Mouse (Mus musculus): ENCODE data around the gene Phactr1. TPM values are rescaled to one million over a fixed set of nuclear protein-coding genes. Genes with fewer than 3 reads are reported as not detected.

The Phactr1 gene
- polyA plus RNA-seq, 1 experiment = not detected

- Histone ChIP-seq H3ac (ENCODE audit: control insufficient read depth, insufficient read length) (no peak overlapping the region), H3K79me2 (ENCODE audit: control insufficient read depth, insufficient read depth) (no peaks in the 10 kb centered on the region), H3K4me3 (no peak overlapping the region), H3K27me3 (ENCODE audit: control insufficient read depth, insufficient read depth, insufficient read length) (no peaks in the 10 kb centered on the region), H3K4me2 (ENCODE audit: low read depth) (no peak overlapping the region), H3K36me3 (ENCODE audit: control insufficient read depth, insufficient read depth) (no peaks in the 10 kb centered on the region)
- TF ChIP-seq E2F4 (IDR thresholded peaks at IDR 0.05; ENCODE audit: insufficient read depth) = no peak
- no peak for TF ChIP-seq USF1 (IDR thresholded peaks at IDR 0.05; ENCODE audit: low read depth)
- no peak for TF ChIP-seq POLR2A (IDR thresholded peaks at IDR 0.05; ENCODE audit: insufficient read length, low read depth)
- TF ChIP-seq SRF (IDR thresholded peaks at IDR 0.05; ENCODE audit: control insufficient read depth, insufficient read length, low read depth) = no peak
- TF ChIP-seq REST (IDR thresholded peaks at IDR 0.05; ENCODE audit: insufficient read depth, insufficient read length) = no peak
- no peak for TF ChIP-seq MAX (IDR thresholded peaks at IDR 0.05; ENCODE audit: low read depth)
- no peak for TF ChIP-seq TCF3 (IDR thresholded peaks at IDR 0.05; ENCODE audit: insufficient read length, low read depth)
- TF ChIP-seq POLR2AphosphoS2 (IDR thresholded peaks at IDR 0.05; ENCODE audit: insufficient read length, low read depth) = no peak
- no peak for TF ChIP-seq MYOD1 (IDR thresholded peaks at IDR 0.05; ENCODE audit: control insufficient read depth in 1 of 3, insufficient read length in 2 of 3, low read depth in 2 of 3)
- no peak for TF ChIP-seq TCF12 (IDR thresholded peaks at IDR 0.05; ENCODE audit: insufficient read depth, poor library complexity, severe bottlenecking)
- TF ChIP-seq CEBPB (IDR thresholded peaks at IDR 0.05; ENCODE audit: insufficient read depth, poor library complexity, severe bottlenecking) = no peak
- TF ChIP-seq MYOG (IDR thresholded peaks at IDR 0.05; ENCODE audit: control insufficient read depth in 1 of 3, insufficient read depth in 1 of 3, insufficient read length in 2 of 3, low read depth in 2 of 3) = no peak
Measured at GRCm38 (mm10) chr13:42973561-42973960, 293.1 kb downstream of the Phactr1 start.

DNA sequence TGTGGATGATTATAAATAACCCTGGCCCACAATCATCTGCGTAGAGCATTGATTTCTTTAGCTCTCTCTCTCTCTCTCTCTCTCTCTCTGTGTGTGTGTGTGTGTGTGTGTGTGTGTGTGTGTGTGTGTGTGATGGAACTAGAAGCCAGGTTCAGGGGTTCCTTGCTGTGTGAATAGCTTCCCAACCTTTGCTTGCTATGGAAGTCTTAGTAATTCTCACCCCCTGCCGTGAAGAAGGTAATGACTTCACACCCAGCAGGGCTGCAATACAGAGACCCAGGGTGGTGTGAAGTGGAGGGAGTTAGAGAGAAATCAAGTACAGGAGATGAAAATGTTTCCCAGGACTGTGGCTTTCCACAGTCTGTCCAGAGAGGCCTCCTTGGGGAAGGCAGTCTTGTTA lies 293.5 kb downstream of the Phactr1 start:
- Histone ChIP-seq H3ac (ENCODE audit: control insufficient read depth, insufficient read length) (no peak overlapping the region), H3K27me3 (ENCODE audit: control insufficient read depth, insufficient read depth, insufficient read length) (no peaks in the 10 kb centered on the region), H3K4me2 (ENCODE audit: low read depth) (no peak overlapping the region), H3K79me2 (ENCODE audit: control insufficient read depth, insufficient read depth) (no peaks in the 10 kb centered on the region), H3K4me3 (no peak overlapping the region), H3K36me3 (ENCODE audit: control insufficient read depth, insufficient read depth) (no peaks in the 10 kb centered on the region)
- TF ChIP-seq USF1 (IDR thresholded peaks at IDR 0.05; ENCODE audit: low read depth) (no peak), TCF3 (IDR thresholded peaks at IDR 0.05; ENCODE audit: insufficient read length, low read depth) (no peak), CEBPB (IDR thresholded peaks at IDR 0.05; ENCODE audit: insufficient read depth, poor library complexity, severe bottlenecking) (no peak), MYOD1 (IDR thresholded peaks at IDR 0.05; ENCODE audit: control insufficient read depth in 1 of 3, insufficient read length in 2 of 3, low read depth in 2 of 3) (no peak), REST (IDR thresholded peaks at IDR 0.05; ENCODE audit: insufficient read depth, insufficient read length) (no peak), MYOG (IDR thresholded peaks at IDR 0.05; ENCODE audit: control insufficient read depth in 1 of 3, insufficient read depth in 1 of 3, insufficient read length in 2 of 3, low read depth in 2 of 3) (no peak), POLR2A (IDR thresholded peaks at IDR 0.05; ENCODE audit: insufficient read length, low read depth) (no peak)

DNA sequence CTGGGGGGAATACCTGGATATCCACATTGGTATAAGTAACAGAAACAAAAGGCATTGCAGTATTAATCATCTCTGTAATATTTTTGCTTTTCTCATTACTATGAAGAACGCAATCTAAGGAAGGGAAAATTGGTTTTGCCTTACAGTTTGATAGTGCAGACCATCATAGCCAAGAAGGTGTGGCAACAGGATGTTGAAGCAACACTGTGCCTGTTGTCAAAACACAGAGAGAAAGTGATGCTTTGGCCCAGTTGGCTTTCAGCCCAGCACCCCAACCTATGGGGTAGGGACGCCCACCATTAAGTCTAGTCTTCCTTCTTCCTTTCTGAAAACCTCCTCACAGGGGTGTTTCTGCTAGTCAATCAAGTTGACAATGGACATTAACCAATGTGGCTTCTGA lies 294.1 kb downstream of the Phactr1 start:
- TF ChIP-seq REST (IDR thresholded peaks at IDR 0.05; ENCODE audit: insufficient read depth, insufficient read length) = no peak
- Histone ChIP-seq H3K36me3 (ENCODE audit: control insufficient read depth, insufficient read depth) (no peaks in the 10 kb centered on the region), H3K4me2 (ENCODE audit: low read depth) (no peak overlapping the region), H3K4me3 (no peak overlapping the region), H3ac (ENCODE audit: control insufficient read depth, insufficient read length) (no peak overlapping the region), H3K79me2 (ENCODE audit: control insufficient read depth, insufficient read depth) (no peaks in the 10 kb centered on the region), H3K27me3 (ENCODE audit: control insufficient read depth, insufficient read depth, insufficient read length) (no peaks in the 10 kb centered on the region)

DNA sequence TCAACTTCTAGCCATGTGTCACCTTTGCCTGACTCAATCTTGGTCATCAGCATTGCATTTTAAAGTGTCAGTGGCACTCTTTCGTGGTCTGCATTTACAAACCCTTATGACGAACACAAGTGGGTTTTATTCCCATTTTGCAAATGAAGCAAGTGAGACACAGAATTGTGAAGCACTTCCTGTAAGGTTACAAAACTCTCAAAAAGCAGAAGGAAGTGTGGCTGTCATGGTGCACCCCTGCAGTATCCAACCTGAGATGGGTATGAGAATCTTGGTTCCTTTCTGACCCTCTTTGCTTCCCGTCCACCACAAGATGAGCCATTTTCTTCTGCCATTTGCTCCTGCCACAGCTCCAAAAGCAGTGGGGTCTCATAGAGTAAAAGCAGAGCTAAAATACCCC lies 295.7 kb downstream of the Phactr1 start:
- no peaks in the 10 kb centered on the region for H3K36me3 ChIP-seq (ENCODE audit: control insufficient read depth, insufficient read depth)
- H3K4me2 ChIP-seq (ENCODE audit: low read depth) = no peak overlapping the region
- H3K4me3 ChIP-seq = no peak overlapping the region
- no peaks in the 10 kb centered on the region for H3K79me2 ChIP-seq (ENCODE audit: control insufficient read depth, insufficient read depth)
- no peaks in the 10 kb centered on the region for H3K27me3 ChIP-seq (ENCODE audit: control insufficient read depth, insufficient read depth, insufficient read length)
- H3ac ChIP-seq (ENCODE audit: control insufficient read depth, insufficient read length) = no peak overlapping the region
- TF ChIP-seq MAX (IDR thresholded peaks at IDR 0.05; ENCODE audit: low read depth) (no peak), POLR2AphosphoS2 (IDR thresholded peaks at IDR 0.05; ENCODE audit: insufficient read length, low read depth) (no peak), SRF (IDR thresholded peaks at IDR 0.05; ENCODE audit: control insufficient read depth, insufficient read length, low read depth) (no peak), USF1 (IDR thresholded peaks at IDR 0.05; ENCODE audit: low read depth) (no peak), TCF3 (IDR thresholded peaks at IDR 0.05; ENCODE audit: insufficient read length, low read depth) (no peak), POLR2A (IDR thresholded peaks at IDR 0.05; ENCODE audit: insufficient read length, low read depth) (no peak), TCF12 (IDR thresholded peaks at IDR 0.05; ENCODE audit: insufficient read depth, poor library complexity, severe bottlenecking) (no peak), REST (IDR thresholded peaks at IDR 0.05; ENCODE audit: insufficient read depth, insufficient read length) (no peak), MYOG (IDR thresholded peaks at IDR 0.05; ENCODE audit: control insufficient read depth in 1 of 3, insufficient read depth in 1 of 3, insufficient read length in 2 of 3, low read depth in 2 of 3) (no peak), E2F4 (IDR thresholded peaks at IDR 0.05; ENCODE audit: insufficient read depth) (no peak), CEBPB (IDR thresholded peaks at IDR 0.05; ENCODE audit: insufficient read depth, poor library complexity, severe bottlenecking) (no peak), MYOD1 (IDR thresholded peaks at IDR 0.05; ENCODE audit: control insufficient read depth in 1 of 3, insufficient read length in 2 of 3, low read depth in 2 of 3) (no peak)

DNA sequence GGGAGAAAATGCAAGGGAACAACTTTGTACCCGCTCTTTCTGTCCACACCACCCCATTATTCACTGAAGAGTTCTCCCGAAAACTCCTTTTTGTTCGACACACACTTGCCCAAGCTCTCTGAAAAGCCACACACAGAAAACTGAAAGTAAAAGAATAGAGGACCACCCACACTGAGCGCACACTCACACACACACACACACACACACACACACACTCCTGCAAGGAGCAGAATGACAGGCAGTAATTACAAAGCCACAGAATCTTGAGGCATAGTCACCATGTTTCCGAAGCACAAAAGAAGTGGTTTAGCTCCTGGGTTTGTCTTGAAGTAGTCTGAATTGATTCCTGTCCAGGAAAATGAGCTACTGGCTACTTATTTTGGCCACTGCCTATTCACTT lies 296.5 kb downstream of the Phactr1 start:
- Histone ChIP-seq H3K79me2 (ENCODE audit: control insufficient read depth, insufficient read depth) (no peaks in the 10 kb centered on the region), H3ac (ENCODE audit: control insufficient read depth, insufficient read length) (no peak overlapping the region), H3K36me3 (ENCODE audit: control insufficient read depth, insufficient read depth) (no peaks in the 10 kb centered on the region), H3K4me3 (no peak overlapping the region), H3K27me3 (ENCODE audit: control insufficient read depth, insufficient read depth, insufficient read length) (no peaks in the 10 kb centered on the region), H3K4me2 (ENCODE audit: low read depth) (no peak overlapping the region)
- TF ChIP-seq TCF12 (IDR thresholded peaks at IDR 0.05; ENCODE audit: insufficient read depth, poor library complexity, severe bottlenecking) = no peak
- TF ChIP-seq POLR2AphosphoS2 (IDR thresholded peaks at IDR 0.05; ENCODE audit: insufficient read length, low read depth) = no peak
